ENCODE assay signal across 9 mouse cellular contexts in genomic region chr12:76256114-76256843, GRCm38 (mm10). TPM values are rescaled to one million over a fixed set of nuclear protein-coding genes. Genes with fewer than 3 reads are reported as not detected.
A peak's percentile ranks its signal among the peaks of the same experiment; 100 is the strongest.
DNase-seq lines count a peak whose midpoint lies in the region; ATAC-seq and TF ChIP-seq lines count a peak whose summit lies in the region.
"Had no signal": no experiment of that assay in that cellular context is flagged by ENCODE, and none has a peak within 500 bp of the region (broad histone marks: within the 10 kb centered on the region; RNA-seq: fewer than 3 reads in every experiment).

No protein-coding gene starts in this region.

- H3K36me3 ChIP-seq in heart, adult 2 months (ENCODE audit: control insufficient read depth, insufficient read depth, low read length) = no peaks in the 10 kb centered on the region
- H3K36me3 ChIP-seq in embryonic facial prominence, embryonic 15.5 days = no peaks in the 10 kb centered on the region
- H3K36me3 ChIP-seq in liver, embryonic 13.5 days = peaks cover 5% of the 10 kb centered on the region; the same call in 1 of the 2 replicates
- H3K36me3 ChIP-seq in neural tube, embryonic 13.5 days = no peaks in the 10 kb centered on the region

- peak overlapping the region; percentile 11; the same call in 1 of the 2 replicates for H3K9ac ChIP-seq in heart, adult 2 months (ENCODE audit: low read depth, low read length)
- H3K9ac ChIP-seq in embryonic facial prominence, embryonic 15.5 days = peak overlapping the region; percentile 39
- peak overlapping the region; percentile 80 for H3K9ac ChIP-seq in liver, embryonic 13.5 days
- H3K9ac ChIP-seq in neural tube, embryonic 13.5 days = peak overlapping the region; percentile 78

- no peak for TF ChIP-seq EP300 in heart, adult 2 months (IDR thresholded peaks at IDR 0.05; ENCODE audit: insufficient read depth, low read depth, low read length)

- no peak for DNase-seq in heart, adult 2 months
- DNase-seq in heart, adult 9 months (ENCODE audit: low spot score in 2 of 2) = no peak
- DNase-seq in hindlimb bud, embryonic 11.5 days (ENCODE audit: extremely low spot score, low read depth, low spot score) = peak; percentile 8
- peak; percentile 22 for DNase-seq in liver, embryonic 13.5 days
- no peak for DNase-seq in right cerebral cortex, postnatal 36 days (ENCODE audit: low spot score in 2 of 2)
- DNase-seq in left cerebral cortex, adult 18-20 months (ENCODE audit: low spot score in 2 of 2) = no peak

- peak overlapping the region; percentile 87 for H3K4me3 ChIP-seq in heart, adult 2 months
- H3K4me3 ChIP-seq in embryonic facial prominence, embryonic 15.5 days (replicated peaks) = peak overlapping the region; percentile 62
- H3K4me3 ChIP-seq in liver, embryonic 13.5 days (replicated peaks) = peak overlapping the region; percentile 71
- peak overlapping the region; percentile 62 for H3K4me3 ChIP-seq in neural tube, embryonic 13.5 days

- TF ChIP-seq CTCF in heart, adult 2 months (IDR thresholded peaks at IDR 0.05) = no peak

- no peaks in the 10 kb centered on the region for H3K9me3 ChIP-seq in embryonic facial prominence, embryonic 15.5 days (replicated peaks)
- H3K9me3 ChIP-seq in liver, embryonic 13.5 days (replicated peaks) = no peaks in the 10 kb centered on the region
- H3K9me3 ChIP-seq in neural tube, embryonic 13.5 days = no peaks in the 10 kb centered on the region

- ATAC-seq in embryonic facial prominence, embryonic 15.5 days (ENCODE audit: insufficient number of reproducible peaks, low FRiP score, low TSS enrichment, low read depth) = no peak
- ATAC-seq in liver, embryonic 13.5 days (ENCODE audit: low read depth) = no peak
- no peak for ATAC-seq in neural tube, embryonic 13.5 days (ENCODE audit: low read depth)

- H3K4me2 ChIP-seq in embryonic facial prominence, embryonic 15.5 days (replicated peaks) = peak overlapping the region; percentile 90
- peak overlapping the region; percentile 97 for H3K4me2 ChIP-seq in liver, embryonic 13.5 days
- H3K4me2 ChIP-seq in neural tube, embryonic 13.5 days = peak overlapping the region; percentile 75

- H3K27me3 ChIP-seq in heart, adult 2 months (ENCODE audit: control insufficient read depth, insufficient read depth, low read length) = no peaks in the 10 kb centered on the region
- H3K27me3 ChIP-seq in embryonic facial prominence, embryonic 15.5 days = no peaks in the 10 kb centered on the region
- H3K27me3 ChIP-seq in liver, embryonic 13.5 days = no peaks in the 10 kb centered on the region
- peaks cover 11% of the 10 kb centered on the region for H3K27me3 ChIP-seq in neural tube, embryonic 13.5 days

- no peak for TF ChIP-seq POLR2A in heart, adult 2 months (IDR thresholded peaks at IDR 0.05; ENCODE audit: insufficient read depth, low read depth, low read length)

- H3K79me2 ChIP-seq in heart, adult 2 months (replicated peaks; ENCODE audit: control insufficient read depth, insufficient read depth, low read length) = no peaks in the 10 kb centered on the region

- H3K27ac ChIP-seq in heart, adult 2 months = no peak overlapping the region
- no peak overlapping the region for H3K27ac ChIP-seq in embryonic facial prominence, embryonic 15.5 days (replicated peaks)
- H3K27ac ChIP-seq in liver, embryonic 13.5 days = peak overlapping the region; percentile 74
- no peak overlapping the region for H3K27ac ChIP-seq in neural tube, embryonic 13.5 days (replicated peaks)

- H3K4me1 ChIP-seq in heart, adult 2 months (ENCODE audit: control insufficient read depth, insufficient read depth, low read length) = peaks cover 4% of the 10 kb centered on the region
- H3K4me1 ChIP-seq in embryonic facial prominence, embryonic 15.5 days = peaks cover 20% of the 10 kb centered on the region; the same call in 1 of the 2 replicates
- H3K4me1 ChIP-seq in liver, embryonic 13.5 days (replicated peaks) = peaks cover 52% of the 10 kb centered on the region
- peaks cover 19% of the 10 kb centered on the region for H3K4me1 ChIP-seq in neural tube, embryonic 13.5 days (replicated peaks)

- intact Hi-C loops in heart, adult 2 months (cut with DNase I) = no loop called here

- WGBS in heart, adult 2 months = 24% methylated on average over 17 of the region's 17 CpGs
- 8% methylated on average over 17 of the region's 17 CpGs for WGBS in embryonic facial prominence, embryonic 15.5 days
- WGBS in liver, embryonic 13.5 days (ENCODE audit: insufficient replicate concordance) = 4% methylated on average over 17 of the region's 17 CpGs
- WGBS in neural tube, embryonic 13.5 days = 5% methylated on average over 17 of the region's 17 CpGs

RNA-seq across cellular contexts. Expression of gene Mthfd1, which starts 1.2 kb away (rescaled TPM):
- 10 to 100 TPM; 27.4 to 30.2 TPM for total RNA-seq in heart, adult 2 months (2021)
- polyA plus RNA-seq in heart, adult 2 months (2012; rRNA removed) = 16.9 and 25.6 TPM in 2 replicates
- polyA plus RNA-seq in embryonic facial prominence, embryonic 15.5 days (2015; fragmentation: Nextera tagmentation; extraction: Ambion mirVana) = 54.9 and 56.6 TPM in 2 replicates
- polyA plus RNA-seq in liver, embryonic 13.5 days (2015; fragmentation: Nextera tagmentation; extraction: Ambion mirVana) = 111 and 125 TPM in 2 replicates
- polyA plus RNA-seq in neural tube, embryonic 13.5 days (2015; fragmentation: Nextera tagmentation; extraction: Ambion mirVana) = 23.1 and 25.5 TPM in 2 replicates
- 10 to 100 TPM; 36.6 to 38.1 TPM for total RNA-seq in left cerebral cortex, adult 18-20 months (2021)

RNA-seq across cellular contexts. Expression of gene Tex21, which starts 9.7 kb away (rescaled TPM):
- not detected for total RNA-seq in heart, adult 2 months (2021)
- not detected in 2 replicates for polyA plus RNA-seq in heart, adult 2 months (2012; rRNA removed)
- not detected in 2 replicates for polyA plus RNA-seq in embryonic facial prominence, embryonic 15.5 days (2015; fragmentation: Nextera tagmentation; extraction: Ambion mirVana)
- polyA plus RNA-seq in liver, embryonic 13.5 days (2015; fragmentation: Nextera tagmentation; extraction: Ambion mirVana) = 0.10 and 0.13 TPM in 2 replicates
- polyA plus RNA-seq in neural tube, embryonic 13.5 days (2015; fragmentation: Nextera tagmentation; extraction: Ambion mirVana) = not detected in 2 replicates
- not detected for total RNA-seq in left cerebral cortex, adult 18-20 months (2021)
- total RNA-seq: adrenal gland, postnatal 36 days had no signal

Comparison
In these comparisons a context has a peak if more than half of its experiments do, and no peak if none do; other contexts are left out.
1. DNase-seq: peak in hindlimb bud, embryonic 11.5 days (single experiment) and liver, embryonic 13.5 days (single experiment); none in heart, adult 2 months (0 of 2), heart, adult 9 months (0 of 2), right cerebral cortex, postnatal 36 days (0 of 2) and left cerebral cortex, adult 18-20 months (0 of 2).
2. H3K9ac ChIP-seq: peak in every context shown above with its lines; median percentile 80 in liver, embryonic 13.5 days; 78 in neural tube, embryonic 13.5 days; 39 in embryonic facial prominence, embryonic 15.5 days; 11 in heart, adult 2 months.
3. Peak in every context shown above with its lines, with median percentiles within 50 percentile points of each other: H3K4me3 ChIP-seq and H3K4me2 ChIP-seq.